Mouse (Mus musculus) induced T-regulatory cell, adult 2 months (primary cell): ENCODE data around the gene Sycp2l.
A peak's percentile ranks its signal among the peaks of the same experiment; 100 is the strongest.

Experiments
- DNase-seq: peaks from one replicate; pipeline ENCODE4 v3.0.0-alpha.2; 2012; ENCODE audit warnings: low read depth

Gene Sycp2l

DNA sequence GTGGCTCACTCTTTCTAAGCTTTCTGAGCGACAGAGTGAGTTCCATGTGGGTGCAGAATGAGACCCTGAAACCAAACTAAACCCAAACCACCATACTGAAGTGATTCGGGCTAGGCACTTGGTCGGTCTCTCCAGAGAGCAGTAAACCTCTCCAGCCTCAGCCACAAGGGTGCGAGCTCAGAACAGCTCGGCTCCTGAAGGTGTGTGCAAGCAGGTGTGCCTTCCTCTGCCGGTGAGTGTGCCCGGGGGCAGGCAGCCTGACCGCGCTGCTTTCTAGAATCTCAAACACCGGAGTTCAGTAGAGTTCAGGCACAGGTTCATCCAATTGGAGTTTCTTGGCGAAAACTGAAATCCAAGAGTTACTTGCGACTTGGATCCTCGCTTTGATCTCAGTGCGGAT lies at the start of gene Sycp2l:
Gene Sycp2l (plus strand): TSS at position 368 of the 400 bp plus-strand sequence.
- DNase-seq, result no peak

DNA sequence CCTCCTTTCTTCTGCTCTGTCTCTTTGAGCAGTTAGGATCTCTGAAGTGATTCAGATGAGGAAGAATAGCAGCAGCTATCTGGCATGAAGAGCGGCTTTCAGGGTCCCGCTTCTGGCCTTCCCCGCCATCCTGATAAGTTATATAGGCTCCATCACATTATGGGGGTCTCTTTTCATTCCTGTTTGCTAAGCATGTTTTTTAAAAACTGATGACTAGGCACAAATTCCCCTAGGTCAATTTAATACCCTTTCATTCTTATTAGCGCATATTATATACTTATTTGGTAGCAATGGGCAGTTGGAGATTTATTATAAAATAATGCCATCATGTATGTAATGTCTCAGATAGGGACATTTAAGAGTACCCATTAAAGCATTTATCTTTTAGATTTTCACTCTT lies 46.5 kb upstream of the Sycp2l start:
- no peak for DNase-seq

DNA sequence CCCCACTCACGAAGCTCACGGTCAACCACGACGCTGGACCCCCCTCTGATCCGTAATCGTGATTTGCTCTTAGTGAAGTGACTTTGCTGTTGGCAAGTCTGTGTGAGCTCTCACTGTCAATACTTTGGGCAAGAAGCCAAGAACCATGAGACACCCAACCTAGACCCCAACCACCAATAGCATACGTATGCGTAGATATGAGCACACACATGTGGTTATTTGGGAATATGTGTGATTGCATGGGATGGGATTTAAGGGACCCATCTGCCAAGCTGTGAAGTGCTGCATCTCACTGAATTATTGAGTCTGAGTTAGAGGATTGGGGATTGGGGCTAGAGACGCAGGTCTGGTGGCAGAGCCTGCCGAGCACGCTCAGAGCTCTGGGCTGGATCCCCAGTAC lies 42.5 kb upstream of the Sycp2l start:
- DNase-seq, result no peak

DNA sequence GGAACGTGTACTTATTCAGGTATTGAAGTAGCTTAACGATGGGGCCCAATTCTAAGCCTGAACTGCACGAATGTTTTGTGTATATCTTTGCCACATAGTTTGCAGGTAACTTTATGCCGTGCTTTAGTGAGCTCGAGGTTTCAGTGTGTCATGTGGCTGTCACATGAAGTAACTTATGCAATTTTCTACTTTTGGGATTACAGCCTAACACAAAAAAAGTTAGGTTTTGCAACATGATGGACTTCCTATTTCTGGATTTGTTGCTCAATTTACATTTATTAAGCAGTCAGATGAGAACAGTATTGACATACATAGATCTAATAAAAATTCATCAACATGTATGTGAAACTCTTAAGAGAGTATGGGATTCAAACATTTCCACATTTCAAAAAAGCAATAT lies 40.3 kb upstream of the Sycp2l start:
- DNase-seq, result no peak

DNA sequence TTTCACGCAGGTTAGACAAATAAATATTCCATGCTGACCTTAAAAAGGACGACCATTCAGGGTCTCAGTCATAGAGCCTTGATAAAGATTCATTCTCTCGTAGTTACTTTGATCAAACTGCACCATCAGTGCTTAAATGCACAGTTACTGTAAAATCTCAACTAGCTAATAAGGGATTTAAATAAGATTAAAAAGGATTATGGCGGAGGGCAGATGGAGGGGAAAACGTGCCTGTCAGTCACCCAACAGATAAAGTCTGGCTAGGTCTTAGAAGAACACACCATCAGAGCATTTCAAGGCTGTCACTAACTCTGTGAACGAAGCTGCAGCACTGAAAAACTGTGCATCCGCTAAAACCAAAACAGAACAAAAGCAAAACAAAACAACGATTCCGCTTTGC lies 36.2 kb upstream of the Sycp2l start:
- DNase-seq, result no peak

DNA sequence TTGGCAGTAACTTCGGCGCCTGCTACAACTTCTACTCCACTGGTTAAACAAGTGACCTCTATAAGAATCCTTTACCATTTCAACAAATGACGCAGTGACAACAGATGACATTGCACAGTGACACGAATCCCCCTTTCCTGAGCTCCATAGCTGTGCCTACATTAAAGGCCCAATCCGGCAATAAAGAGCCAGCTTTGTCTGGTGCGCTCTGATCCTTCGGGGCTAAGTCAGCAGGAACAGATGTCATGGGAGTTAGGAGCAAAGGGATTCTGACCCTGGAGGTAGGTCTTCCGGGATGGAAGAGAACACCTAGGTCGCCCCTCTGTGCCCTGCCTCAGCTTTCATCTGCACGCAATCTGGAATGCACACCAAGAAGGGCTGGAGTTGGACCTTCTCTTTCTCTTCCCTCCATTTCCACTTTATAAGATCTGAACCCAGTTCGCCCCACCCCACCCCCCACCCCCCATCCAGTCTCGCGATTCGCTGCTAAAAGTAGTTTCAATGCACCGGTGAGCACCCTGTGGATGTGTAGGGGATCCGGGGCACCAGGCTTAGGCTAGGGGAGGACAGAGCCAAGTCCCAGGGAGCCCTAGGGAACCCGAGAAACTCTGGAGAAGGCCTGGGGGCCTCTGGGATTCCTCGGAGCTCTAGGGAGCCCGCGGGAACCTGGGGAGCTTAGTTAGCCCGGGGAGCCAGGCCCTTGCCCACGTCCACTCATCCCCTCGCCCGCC lies 35.3 kb upstream of the Sycp2l start:
- DNase-seq, result no peak

DNA sequence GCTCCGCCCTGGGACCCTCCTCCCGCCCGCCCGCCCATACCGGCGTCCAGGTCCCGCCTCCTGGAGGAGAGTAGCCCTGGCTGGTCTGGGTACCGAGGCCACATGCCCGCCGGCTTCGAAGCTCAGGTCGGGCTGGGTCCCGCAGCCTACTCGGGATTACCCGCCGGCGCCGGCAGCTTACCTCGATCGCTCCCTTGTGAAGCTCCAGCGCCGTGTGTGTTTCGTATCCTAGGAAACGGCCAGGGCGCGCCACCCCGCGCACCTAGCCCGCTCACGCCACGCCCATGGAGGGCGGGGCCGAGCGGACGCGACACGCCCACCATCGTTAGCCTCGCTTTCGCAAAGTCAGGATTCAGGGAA lies 34.7 kb upstream of the Sycp2l start, which contains the start of gene Mak:
Gene Mak (minus strand): TSS at position 286 of the 360 bp plus-strand sequence.
- peak; percentile 72 for DNase-seq

DNA sequence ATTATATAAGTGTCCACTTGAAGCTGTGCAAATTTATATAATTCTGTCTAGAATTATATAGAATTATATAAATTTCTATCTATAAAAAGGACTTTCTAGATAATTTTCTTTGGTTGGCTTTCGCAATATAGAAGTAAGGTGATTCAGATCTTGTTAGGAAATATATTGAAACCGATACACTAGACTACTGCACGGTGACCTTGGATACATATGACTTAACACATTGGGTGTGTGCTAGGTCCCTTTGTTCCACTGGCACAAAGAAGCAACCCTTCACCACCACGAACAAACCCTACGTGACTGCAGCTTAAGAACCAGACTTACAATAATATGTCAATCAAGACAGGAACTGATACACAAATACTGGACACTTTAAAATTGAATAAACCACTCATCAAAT lies 34.2 kb upstream of the Sycp2l start:
- no peak for DNase-seq

DNA sequence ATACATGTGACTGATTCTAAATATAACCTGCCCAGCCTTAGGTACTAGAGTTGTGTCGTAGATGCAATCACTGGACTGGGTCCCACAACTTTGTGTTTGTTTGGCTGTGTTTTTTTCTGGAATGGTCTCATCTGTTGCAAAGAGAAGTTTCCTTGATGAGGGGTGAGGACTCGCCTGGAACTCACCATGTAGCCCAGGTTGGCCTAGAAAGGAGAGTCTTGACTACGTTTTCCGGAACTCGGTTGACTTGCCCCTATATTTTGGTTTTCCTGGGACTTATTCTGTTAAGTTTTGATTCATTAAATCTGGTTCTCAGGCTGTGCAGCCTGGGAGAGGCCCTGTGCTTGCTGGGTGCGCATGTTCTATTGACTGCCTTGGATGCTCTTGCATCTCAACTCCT lies 33.4 kb upstream of the Sycp2l start:
- no peak for DNase-seq

DNA sequence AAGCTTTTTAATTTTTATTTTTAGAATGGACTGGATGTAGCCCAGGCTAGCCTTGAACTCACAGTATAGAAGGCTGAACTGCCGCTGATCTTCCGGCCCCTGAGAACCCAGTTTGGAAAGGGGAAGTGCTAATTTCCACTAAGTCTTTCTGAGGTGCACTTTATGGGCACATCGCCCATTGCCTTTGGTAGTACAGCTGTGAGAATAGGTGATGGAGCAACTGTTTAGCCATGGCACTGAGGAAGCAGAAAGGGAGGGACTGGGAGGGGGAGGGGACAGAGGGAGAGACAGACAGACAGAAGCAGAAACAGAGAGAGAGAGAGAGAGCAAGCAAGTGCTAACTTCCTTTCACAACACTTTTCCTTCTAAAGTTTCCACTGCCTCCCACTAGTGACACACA lies 29.6 kb upstream of the Sycp2l start:
- no peak for DNase-seq

DNA sequence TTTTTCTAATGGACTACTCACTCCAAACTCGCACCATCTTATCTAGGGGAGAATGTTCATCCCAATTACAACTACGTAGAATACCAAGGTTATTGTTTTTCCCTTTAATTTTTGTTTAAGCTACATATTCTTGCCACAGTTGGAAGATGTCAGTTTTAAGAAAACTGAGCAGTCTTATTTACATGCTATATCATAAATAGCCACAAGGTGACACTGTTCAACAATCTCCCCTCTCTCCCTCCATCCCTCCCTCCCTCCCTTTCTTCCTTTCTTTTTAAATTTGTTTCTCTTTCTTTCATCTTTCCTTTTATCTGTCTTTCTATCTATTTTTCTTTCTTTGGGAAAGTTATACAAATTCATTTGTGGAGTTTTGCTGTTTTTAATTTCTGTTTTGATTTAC lies 29.0 kb upstream of the Sycp2l start:
- DNase-seq, result peak; percentile 58

DNA sequence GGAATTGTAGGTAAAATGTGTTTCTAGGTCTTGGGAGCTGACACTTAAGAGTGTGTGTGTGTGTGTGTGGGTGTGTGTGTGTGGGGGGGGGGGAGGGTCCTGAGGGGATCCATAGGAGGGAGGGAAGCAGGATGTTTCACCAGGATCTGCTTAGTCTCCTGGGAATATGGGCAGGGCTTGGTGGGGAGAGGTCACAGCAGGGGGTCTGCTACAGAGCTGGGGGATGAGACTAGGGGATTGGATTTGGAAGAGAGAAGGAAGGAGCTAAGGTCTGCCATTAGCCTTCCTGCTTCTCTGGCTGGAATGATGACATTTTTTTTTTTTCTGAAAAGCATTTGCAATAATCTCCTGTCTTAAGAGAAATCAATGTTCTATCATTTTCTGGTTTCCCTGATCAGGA lies 25.4 kb upstream of the Sycp2l start:
- DNase-seq, result no peak

DNA sequence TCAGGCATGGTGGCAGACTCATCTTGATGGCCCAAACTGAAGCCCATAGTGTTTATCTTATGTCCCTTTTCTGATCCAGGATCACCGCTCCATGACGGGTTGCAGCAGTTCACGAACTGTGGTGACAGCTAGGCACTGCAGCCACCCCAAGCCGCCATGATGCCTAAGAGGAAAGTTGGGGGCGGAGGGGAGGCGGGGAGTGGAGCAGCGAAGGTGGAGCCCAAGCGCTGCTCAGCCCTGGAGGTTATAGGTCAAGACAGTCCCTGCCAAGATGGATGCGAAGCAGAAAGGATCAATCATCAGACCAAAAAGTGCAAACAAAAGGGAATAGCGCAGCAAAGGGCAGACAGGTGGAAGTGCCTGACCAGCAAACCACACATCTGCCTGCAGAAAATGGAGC lies 22.8 kb upstream of the Sycp2l start:
- DNase-seq, result no peak

DNA sequence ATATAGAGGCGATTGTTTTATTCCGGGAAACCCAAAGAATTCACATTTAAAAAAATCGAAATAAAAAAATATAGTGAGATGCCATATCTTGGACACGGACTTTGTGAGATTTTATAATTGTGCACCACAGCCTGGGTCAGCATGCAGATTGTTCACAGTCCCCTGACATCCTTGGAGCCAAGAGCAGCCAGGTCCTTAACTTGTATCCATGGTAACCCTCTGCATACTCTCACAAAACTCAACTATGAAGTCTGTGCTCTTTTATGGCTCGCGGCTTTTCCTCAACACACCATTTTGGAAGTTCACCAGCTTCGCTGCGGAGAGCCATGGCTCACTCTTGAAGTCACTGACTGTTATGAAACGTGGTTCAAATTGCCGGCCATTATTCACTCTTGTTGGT lies 19.9 kb upstream of the Sycp2l start:
- no peak for DNase-seq

DNA sequence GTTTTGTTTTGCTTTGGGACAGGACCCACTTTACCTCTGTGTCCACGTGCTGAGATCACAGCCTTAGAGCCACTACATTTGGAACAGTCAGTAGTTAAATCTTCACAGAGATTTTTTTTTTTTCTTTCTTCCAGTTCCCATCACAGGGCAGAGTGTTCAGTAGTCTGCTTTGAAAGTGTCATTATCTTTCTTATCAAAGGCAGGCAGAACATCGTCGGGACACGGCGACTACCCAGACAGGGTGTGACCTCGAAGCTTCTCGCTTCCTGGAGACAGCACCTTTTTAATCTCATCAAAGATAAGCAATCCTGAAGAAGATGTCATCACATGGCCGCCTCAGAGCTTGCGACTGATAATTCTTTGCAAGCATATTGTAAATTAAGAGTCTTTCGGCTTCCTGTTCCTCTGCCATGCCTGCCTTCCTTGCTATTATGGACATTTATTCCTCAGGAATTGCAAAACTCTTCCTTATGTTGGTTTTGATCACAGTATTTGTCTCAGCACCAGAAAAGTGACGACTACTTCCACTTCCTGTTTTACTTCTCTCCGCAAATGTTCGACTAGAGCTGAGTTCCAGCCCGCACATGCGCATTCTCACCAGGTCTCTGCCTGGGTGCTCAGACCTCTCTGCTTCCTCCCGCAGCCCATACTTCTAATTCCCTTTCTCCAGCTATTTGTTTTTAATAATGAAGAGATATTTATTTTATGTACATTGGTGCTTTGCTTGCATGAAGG lies 16.6 kb upstream of the Sycp2l start:
- peak; percentile 79 for DNase-seq

DNA sequence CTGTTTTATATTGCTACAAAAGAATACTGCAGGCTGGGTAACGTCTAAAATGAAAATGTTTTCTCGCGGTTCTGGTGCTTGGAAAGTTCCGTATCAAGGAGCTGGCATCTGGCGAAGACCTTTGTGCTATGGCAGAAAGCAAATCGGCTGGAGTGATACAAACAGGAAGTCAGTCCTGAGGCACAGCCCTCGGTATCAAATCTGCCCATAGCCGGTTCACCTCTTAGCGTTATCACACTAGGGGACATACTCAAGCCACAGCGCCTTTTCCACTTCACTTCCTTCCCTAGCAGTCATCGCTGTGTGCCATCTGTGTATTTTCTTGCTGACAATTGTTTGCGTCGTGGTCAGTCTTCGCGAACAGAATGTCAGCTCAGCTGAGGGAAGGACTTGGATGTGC lies 15.8 kb upstream of the Sycp2l start:
- no peak for DNase-seq

DNA sequence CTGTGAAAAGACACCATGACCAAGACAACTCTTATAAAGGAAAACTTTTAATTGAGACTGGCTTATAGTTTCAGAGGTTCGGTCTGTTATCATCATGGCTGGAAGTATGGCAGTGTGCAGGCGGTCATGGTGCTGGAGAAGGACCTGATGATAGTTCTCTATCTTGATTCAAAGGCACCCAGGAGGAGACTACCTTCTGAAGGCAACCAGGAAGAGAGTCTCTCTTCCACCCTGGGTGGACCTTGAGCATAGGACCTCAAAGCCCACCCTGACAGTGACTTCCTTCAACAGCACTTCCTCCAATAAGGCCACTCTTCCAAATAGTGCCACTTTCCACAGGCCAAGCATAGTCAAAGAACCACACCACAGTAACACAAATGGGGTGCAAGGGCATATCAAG lies 14.1 kb upstream of the Sycp2l start:
- no peak for DNase-seq

DNA sequence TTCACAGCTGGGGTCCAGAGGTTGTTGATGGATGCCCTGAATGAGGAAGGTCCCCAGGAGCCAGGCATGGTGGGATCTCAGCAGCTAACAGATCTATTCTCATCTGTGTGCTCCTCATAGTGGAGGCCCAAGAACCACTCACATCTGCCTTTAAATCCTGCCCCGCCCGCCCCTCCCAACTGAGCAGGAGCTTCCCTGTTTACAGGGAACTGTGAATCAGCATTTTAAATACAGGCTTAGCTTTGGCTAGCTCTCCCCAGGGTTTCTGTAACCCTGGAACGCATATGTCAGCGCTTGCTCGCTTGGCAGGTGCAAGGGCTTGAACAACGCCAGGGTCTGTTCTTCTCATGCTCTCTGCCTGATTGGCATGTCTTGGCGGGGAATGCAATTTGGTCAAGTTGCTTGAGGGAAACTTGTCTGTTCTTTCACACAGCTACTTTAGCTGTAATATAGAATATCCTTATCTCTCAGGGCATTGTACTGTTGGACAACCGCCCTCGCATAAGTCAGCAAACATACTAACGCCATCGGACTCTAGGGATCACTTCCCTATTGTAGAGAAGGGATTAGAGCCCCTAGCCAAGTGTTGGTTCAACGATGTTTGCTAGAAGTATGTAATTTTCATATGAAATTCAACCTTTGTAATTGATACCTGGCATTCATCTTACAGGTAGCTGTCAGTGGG lies 10.1 kb upstream of the Sycp2l start:
- no peak for DNase-seq

DNA sequence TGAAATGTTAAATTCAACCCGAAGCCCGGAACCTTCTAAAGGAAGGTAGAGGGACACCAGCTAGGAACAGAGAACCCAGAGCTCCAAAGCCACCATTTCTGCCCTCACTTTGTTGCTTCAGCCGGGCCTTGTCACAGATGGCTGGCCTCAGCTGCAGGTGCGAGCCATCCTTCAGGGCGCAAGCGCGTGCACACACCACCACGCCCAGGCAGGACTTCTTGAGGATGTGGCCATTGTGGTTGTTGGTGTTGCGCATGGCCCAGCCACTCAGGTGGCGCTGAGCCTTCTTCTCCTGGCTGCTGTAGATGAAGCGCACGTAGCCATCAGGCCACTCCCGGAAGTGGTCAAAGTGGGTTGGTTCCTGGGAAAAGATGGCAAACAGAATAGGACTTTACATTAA lies 8.6 kb upstream of the Sycp2l start:
- DNase-seq, result no peak

DNA sequence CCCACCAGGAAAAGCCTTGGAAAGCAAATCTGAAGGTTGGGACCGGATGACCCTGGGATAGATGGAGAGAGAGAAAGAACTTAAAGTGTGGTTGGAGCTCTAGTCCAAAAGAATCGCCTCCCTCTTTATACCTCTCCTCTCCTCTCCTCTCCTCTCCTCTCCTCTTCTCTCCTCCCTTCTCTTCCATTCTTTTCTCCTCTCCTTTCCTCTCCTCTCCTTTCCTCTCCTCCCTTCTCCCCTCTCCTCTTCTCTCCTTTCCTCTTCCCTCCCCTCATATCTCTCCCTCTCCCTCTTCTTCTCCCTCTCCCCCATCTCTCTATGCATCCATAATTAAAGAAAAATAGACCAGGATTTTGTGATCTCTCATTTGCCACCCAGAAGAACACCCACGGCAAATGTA lies 3.2 kb upstream of the Sycp2l start, which contains the start of gene Gcm2:
Gene Gcm2 (minus strand): TSS at position 101 of the 400 bp plus-strand sequence.
- no peak for DNase-seq

DNA sequence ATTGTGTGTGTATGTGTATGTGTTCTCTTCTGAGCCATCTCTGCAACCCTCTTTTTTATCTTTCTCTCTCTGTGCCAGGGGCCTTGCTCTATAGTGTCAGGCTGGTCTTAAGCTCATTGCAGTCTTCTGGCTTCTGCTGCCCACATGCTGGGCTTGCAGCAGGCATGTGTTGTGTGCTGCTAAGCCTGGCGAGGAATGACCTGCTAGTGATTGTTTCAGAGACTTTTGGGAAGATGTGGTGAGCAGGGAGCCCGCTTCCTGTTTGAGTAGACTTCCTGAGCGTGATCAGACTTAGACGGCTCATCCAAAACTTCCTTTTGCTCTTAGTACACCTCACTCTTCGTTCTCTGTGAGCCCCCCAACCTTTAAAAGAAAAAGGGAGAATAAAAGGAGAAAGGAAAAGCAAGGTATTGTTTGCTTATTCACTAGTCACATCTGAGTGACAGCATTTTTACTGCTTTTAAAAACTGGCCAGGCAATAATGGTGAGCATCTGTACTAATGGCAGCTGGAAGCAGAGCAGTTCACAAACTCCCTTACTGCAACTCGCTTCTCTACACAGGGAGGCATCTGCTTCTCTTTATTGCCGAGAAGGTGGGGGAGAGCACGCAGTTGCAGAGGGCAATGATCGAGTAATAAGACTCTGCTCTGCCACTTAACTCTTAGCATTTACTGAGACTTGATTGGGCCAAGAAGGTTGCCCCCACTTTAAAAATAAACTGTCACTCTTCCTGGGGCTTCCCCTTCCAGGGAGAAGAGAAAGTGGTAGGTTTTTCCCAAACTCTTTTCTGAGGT lies 5.2 kb downstream of the Sycp2l start:
- DNase-seq, result no peak

DNA sequence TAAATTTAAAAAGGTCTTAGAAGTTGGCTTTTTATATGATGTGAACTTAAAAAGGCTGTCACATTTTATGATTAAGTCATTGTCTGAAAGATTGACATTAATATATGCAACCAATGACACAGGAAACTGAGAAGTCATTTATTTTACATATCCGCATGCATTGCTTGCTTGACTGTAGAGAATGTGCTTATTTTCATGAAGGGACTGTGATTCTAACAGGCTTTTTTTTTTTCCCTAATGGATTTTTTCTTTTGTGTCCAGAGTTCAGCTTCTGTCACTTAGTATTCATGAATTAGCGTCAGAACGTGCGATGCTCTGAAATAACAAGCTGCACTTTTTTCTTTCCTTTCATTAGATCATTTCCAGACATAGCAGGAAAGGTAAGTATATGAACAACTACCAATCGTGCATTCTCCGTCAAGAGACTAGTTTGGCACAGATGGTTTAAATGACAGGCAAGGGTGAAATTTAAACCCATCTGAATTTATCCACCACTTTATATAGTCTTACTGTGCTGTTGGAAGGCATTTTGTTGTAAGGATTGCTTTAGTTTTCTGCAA lies 9.6 kb downstream of the Sycp2l start:
- no peak for DNase-seq
